Mouse (Mus musculus): ENCODE data around the gene Inpp5a. TPM values are rescaled to one million over a fixed set of nuclear protein-coding genes. Genes with fewer than 3 reads are reported as not detected.

Gene Inpp5a
- total and polyA plus RNA-seq, 2 experiments from 2014 or later = 43.4 to 65.2 TPM

GRCm38 (mm10) chr7:139556746-139557526 is 168.0 kb downstream of the Inpp5a start:
- Histone ChIP-seq H3K9ac (replicated peaks; ENCODE audit: low read depth, low read length) (no peak overlapping the region), H3K36me3 (replicated peaks; ENCODE audit: control insufficient read depth, insufficient read depth, low read length) (peaks cover 39% of the 10 kb centered on the region), H3K4me1 (ENCODE audit: control insufficient read depth, insufficient read depth) (no peaks in the 10 kb centered on the region), H3K27me3 (ENCODE audit: control insufficient read depth, insufficient read depth, low read length) (no peaks in the 10 kb centered on the region), H3K4me3 (ENCODE audit: low read depth, low read length) (no peak overlapping the region), H3K27ac (ENCODE audit: low read depth) (no peak overlapping the region), H3K4me2 (ENCODE audit: low read depth, low read length) (no peak overlapping the region), H3K9me3 (replicated peaks; ENCODE audit: control insufficient read depth, low read length) (no peaks in the 10 kb centered on the region)
- no peak for TF ChIP-seq CTCF (IDR thresholded peaks at IDR 0.05; ENCODE audit: low read depth)
- TF ChIP-seq EP300 (IDR thresholded peaks at IDR 0.05; ENCODE audit: low read depth) = no peak
- DNase-seq (ENCODE audit: low spot score) = no peak
- 68% methylated on average over 10 of the region's 10 CpGs for WGBS
- ATAC-seq (ENCODE audit: insufficient read depth, low read depth) = no peak

- 93% methylated on average over 10 of the region's 10 CpGs for WGBS
- peaks cover 53% of the 10 kb centered on the region for H3K36me3 ChIP-seq (replicated peaks; ENCODE audit: control insufficient read depth, insufficient read depth, low read length)
- no peaks in the 10 kb centered on the region for H3K9me3 ChIP-seq (replicated peaks; ENCODE audit: control insufficient read depth, low read length)
Measured at GRCm38 (mm10) chr7:139559659-139560058, 170.8 kb downstream of the Inpp5a start.

GRCm38 (mm10) chr7:139563425-139563824 is 174.5 kb downstream of the Inpp5a start:
- Histone ChIP-seq H3K36me3 (replicated peaks; ENCODE audit: control insufficient read depth, insufficient read depth, low read length) (peaks cover 86% of the 10 kb centered on the region), H3K4me1 (ENCODE audit: control insufficient read depth, insufficient read depth) (no peaks in the 10 kb centered on the region), H3K27ac (ENCODE audit: low read depth) (no peak overlapping the region), H3K9ac (replicated peaks; ENCODE audit: low read depth, low read length) (no peak overlapping the region), H3K27me3 (ENCODE audit: control insufficient read depth, insufficient read depth, low read length) (no peaks in the 10 kb centered on the region), H3K9me3 (replicated peaks; ENCODE audit: control insufficient read depth, low read length) (no peaks in the 10 kb centered on the region), H3K4me3 (ENCODE audit: low read depth, low read length) (no peak overlapping the region), H3K4me2 (ENCODE audit: low read depth, low read length) (no peak overlapping the region)
- DNase-seq (ENCODE audit: low spot score) (no peak), ATAC-seq (ENCODE audit: insufficient read depth, low read depth) (0 out of 2 replicates have a peak, but pooled peaks have one; percentile 6)
- 58% methylated on average over 4 of the region's 4 CpGs for WGBS
- TF ChIP-seq EP300 (IDR thresholded peaks at IDR 0.05; ENCODE audit: low read depth) (no peak), CTCF (IDR thresholded peaks at IDR 0.05; ENCODE audit: low read depth) (no peak)

More at GRCm38 (mm10) chr7:139559659-139560058, 170.8 kb downstream of the Inpp5a start:
- Histone ChIP-seq H3K4me1 (ENCODE audit: control insufficient read depth, insufficient read depth) (no peaks in the 10 kb centered on the region), H3K9ac (replicated peaks; ENCODE audit: low read depth, low read length) (no peak overlapping the region), H3K27me3 (ENCODE audit: control insufficient read depth, insufficient read depth, low read length) (no peaks in the 10 kb centered on the region), H3K27ac (ENCODE audit: low read depth) (no peak overlapping the region), H3K4me3 (ENCODE audit: low read depth, low read length) (no peak overlapping the region), H3K4me2 (ENCODE audit: low read depth, low read length) (no peak overlapping the region)
- no peak for ATAC-seq (ENCODE audit: insufficient read depth, low read depth)
- DNase-seq (ENCODE audit: low spot score) = no peak
- TF ChIP-seq CTCF (IDR thresholded peaks at IDR 0.05; ENCODE audit: low read depth) = no peak
- TF ChIP-seq EP300 (IDR thresholded peaks at IDR 0.05; ENCODE audit: low read depth) = no peak

GRCm38 (mm10) chr7:139564161-139564560 is 175.3 kb downstream of the Inpp5a start:
- peaks cover 83% of the 10 kb centered on the region for H3K36me3 ChIP-seq (replicated peaks; ENCODE audit: control insufficient read depth, insufficient read depth, low read length)

GRCm38 (mm10) chr7:139565998-139566397 is 177.1 kb downstream of the Inpp5a start:
- Histone ChIP-seq H3K27ac (ENCODE audit: low read depth) (no peak overlapping the region), H3K4me3 (ENCODE audit: low read depth, low read length) (no peak overlapping the region), H3K9ac (replicated peaks; ENCODE audit: low read depth, low read length) (no peak overlapping the region), H3K4me1 (ENCODE audit: control insufficient read depth, insufficient read depth) (no peaks in the 10 kb centered on the region), H3K4me2 (ENCODE audit: low read depth, low read length) (no peak overlapping the region), H3K36me3 (replicated peaks; ENCODE audit: control insufficient read depth, insufficient read depth, low read length) (peaks cover 77% of the 10 kb centered on the region), H3K9me3 (replicated peaks; ENCODE audit: control insufficient read depth, low read length) (no peaks in the 10 kb centered on the region), H3K27me3 (ENCODE audit: control insufficient read depth, insufficient read depth, low read length) (no peaks in the 10 kb centered on the region)
- WGBS = 74% methylated on average over 6 of the region's 6 CpGs
- no peak for DNase-seq (ENCODE audit: low spot score)
- TF ChIP-seq CTCF (IDR thresholded peaks at IDR 0.05; ENCODE audit: low read depth) (no peak), EP300 (IDR thresholded peaks at IDR 0.05; ENCODE audit: low read depth) (no peak)
- no peak for ATAC-seq (ENCODE audit: insufficient read depth, low read depth)

More at GRCm38 (mm10) chr7:139564161-139564560, 175.3 kb downstream of the Inpp5a start:
- Histone ChIP-seq H3K4me2 (ENCODE audit: low read depth, low read length) (no peak overlapping the region), H3K27ac (ENCODE audit: low read depth) (no peak overlapping the region), H3K9me3 (replicated peaks; ENCODE audit: control insufficient read depth, low read length) (no peaks in the 10 kb centered on the region), H3K9ac (replicated peaks; ENCODE audit: low read depth, low read length) (no peak overlapping the region), H3K4me3 (ENCODE audit: low read depth, low read length) (no peak overlapping the region), H3K4me1 (ENCODE audit: control insufficient read depth, insufficient read depth) (no peaks in the 10 kb centered on the region), H3K27me3 (ENCODE audit: control insufficient read depth, insufficient read depth, low read length) (no peaks in the 10 kb centered on the region)
- peak; percentile 36; the same call in 1 of the 2 replicates for ATAC-seq (ENCODE audit: insufficient read depth, low read depth)
- 60% methylated on average over 2 of the region's 2 CpGs for WGBS
- no peak for DNase-seq (ENCODE audit: low spot score)
- TF ChIP-seq EP300 (IDR thresholded peaks at IDR 0.05; ENCODE audit: low read depth) (no peak), CTCF (IDR thresholded peaks at IDR 0.05; ENCODE audit: low read depth) (no peak)

Data from heart, postnatal 0 days (tissue).